Mouse (Mus musculus): ENCODE measurements around the gene Snx19. TPM values are rescaled to one million over a fixed set of nuclear protein-coding genes. Genes with fewer than 3 reads are reported as not detected.

The Snx19 gene
- polyA plus RNA-seq, 1 experiment from 2014 or later: 12.9 TPM

DNA sequence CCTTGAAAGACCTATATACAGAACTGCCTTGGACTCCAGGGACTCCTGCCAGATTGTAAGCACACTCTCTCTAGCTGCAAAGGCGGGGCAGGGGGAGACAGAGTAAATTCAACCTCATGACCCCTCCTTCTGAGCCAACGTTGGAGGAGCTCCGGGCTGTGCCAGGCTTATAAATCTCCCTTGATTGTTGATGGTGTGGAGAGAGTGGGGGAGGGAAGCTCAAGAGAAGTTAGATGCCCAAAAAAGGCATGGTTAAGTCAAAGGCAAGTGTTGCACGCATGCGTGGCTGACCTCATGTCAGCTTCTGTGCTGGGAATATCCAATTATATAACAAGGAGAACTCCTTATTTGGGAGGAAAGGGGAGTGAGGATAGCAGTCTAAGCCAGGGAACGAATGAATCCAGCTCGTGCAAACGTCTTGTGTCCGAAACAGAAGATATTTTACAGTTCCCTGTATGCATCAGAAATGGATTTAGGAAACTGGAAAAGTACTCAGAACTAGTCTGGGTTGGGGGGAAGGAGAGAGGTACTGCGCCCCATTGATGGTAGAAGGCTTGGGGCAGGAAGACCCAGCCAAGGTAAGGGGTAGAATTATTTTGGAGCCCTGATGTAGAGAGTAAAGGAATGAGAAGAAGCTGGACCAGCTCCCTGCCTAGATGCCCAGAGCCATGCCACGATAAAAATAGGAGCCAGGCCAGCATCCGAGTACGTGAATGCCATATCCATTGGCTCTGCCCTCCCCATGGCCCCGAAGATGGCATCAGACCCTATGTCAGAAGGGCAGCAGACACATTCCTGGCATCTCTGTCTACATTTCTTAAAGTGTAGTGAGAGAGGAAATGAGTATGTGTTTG lies 18.6 kb downstream of the Snx19 start:
- peaks cover 15% of the 10 kb centered on the region for H3K4me1 ChIP-seq (replicated peaks)
- peak overlapping the region; percentile 12; the same call in 1 of the 2 replicates for H3K4me2 ChIP-seq
- ATAC-seq (replicated peaks; ENCODE audit: insufficient number of reproducible peaks, insufficient read depth, low FRiP score, low read depth): peak; percentile 93
- H3K9ac ChIP-seq: no peak overlapping the region
- peak overlapping the region; percentile 92 for H3K27ac ChIP-seq
- peaks cover 43% of the 10 kb centered on the region for H3K36me3 ChIP-seq
- H3K27me3 ChIP-seq: no peaks in the 10 kb centered on the region
- 41% methylated on average over 14 of the region's 14 CpGs for WGBS
- H3K9me3 ChIP-seq (replicated peaks): no peaks in the 10 kb centered on the region
- H3K4me3 ChIP-seq: no peak overlapping the region

DNA sequence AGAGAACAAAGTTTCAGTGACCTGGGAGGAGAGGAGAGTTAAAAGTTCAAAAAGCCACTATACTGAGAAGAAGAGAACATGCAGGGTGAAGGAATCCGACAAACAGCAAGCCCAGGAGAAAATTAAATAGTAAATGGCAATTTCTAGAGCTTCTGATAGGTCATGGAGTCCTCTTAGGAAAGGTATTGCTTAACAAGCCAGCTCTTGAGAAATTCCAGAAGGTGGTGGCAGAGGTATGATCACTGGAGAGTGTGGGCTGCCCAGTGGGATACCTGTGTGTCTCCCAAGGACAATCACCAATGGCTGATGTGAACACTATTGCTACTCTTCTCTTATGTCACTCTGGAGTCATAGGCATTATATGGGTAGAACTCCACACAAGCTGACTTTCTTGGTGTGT lies 19.2 kb downstream of the Snx19 start:
- H3K9me3 ChIP-seq (replicated peaks): no peaks in the 10 kb centered on the region
- H3K36me3 ChIP-seq: peaks cover 42% of the 10 kb centered on the region
- H3K4me1 ChIP-seq (replicated peaks): peaks cover 15% of the 10 kb centered on the region
- peak overlapping the region; percentile 92 for H3K27ac ChIP-seq
- peak overlapping the region; percentile 12; the same call in 1 of the 2 replicates for H3K4me2 ChIP-seq
- no peak overlapping the region for H3K4me3 ChIP-seq
- no peak for ATAC-seq (replicated peaks; ENCODE audit: insufficient number of reproducible peaks, insufficient read depth, low FRiP score, low read depth)
- WGBS: 85% methylated on average over 1 of the region's 1 CpGs
- H3K9ac ChIP-seq: no peak overlapping the region
- no peaks in the 10 kb centered on the region for H3K27me3 ChIP-seq

DNA sequence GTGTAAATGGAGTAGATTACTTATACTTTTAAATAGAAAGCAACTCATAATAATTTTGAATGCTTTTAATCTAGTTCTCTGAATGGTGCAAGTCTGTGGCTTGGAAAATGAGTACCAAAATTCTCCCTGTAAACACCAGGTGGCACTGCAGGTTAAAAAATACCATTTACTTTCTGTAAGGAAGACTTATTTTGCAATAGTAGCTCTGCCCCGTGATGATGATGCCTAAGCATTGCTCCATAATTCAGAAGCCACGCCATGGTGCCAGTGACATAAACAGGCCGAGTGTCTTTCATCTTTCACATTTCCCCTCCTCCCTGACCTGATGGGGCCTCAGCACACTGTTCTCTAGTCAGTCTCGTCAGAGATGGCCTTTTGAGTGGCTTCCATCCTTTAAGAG lies 21.6 kb downstream of the Snx19 start:
- Histone ChIP-seq H3K27ac (no peak overlapping the region), H3K4me3 (no peak overlapping the region), H3K4me1 (replicated peaks) (peaks cover 15% of the 10 kb centered on the region), H3K4me2 (no peak overlapping the region), H3K36me3 (peaks cover 34% of the 10 kb centered on the region; the same call in 1 of the 2 replicates), H3K9me3 (replicated peaks) (no peaks in the 10 kb centered on the region), H3K27me3 (no peaks in the 10 kb centered on the region), H3K9ac (no peak overlapping the region)
- ATAC-seq (replicated peaks; ENCODE audit: insufficient number of reproducible peaks, insufficient read depth, low FRiP score, low read depth): no peak
- WGBS: 44% methylated on average over 4 of the region's 4 CpGs

DNA sequence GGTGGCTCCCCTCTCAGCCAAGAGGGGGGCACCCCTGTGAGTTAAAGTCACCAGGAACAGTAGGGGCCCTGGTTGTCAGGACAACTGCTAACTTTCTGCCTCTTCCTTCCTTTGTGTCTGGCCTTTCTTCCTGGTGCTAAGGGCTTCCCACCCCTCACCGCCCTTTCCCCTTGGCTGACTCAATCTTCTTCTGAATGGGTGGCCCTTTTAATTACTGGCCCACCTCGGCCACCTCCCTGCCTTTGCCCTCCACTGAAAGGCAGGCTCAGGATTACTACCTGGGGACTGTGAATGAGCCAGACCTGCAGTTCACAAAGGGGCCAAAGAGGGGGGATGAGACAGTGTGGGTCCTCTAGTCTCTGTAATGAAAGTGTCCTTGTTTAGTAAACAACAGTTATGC lies 23.0 kb downstream of the Snx19 start:
- no peaks in the 10 kb centered on the region for H3K27me3 ChIP-seq
- H3K4me1 ChIP-seq (replicated peaks): peaks cover 10% of the 10 kb centered on the region
- H3K9ac ChIP-seq: no peak overlapping the region
- H3K4me2 ChIP-seq: no peak overlapping the region
- peaks cover 30% of the 10 kb centered on the region; the same call in 1 of the 2 replicates for H3K36me3 ChIP-seq
- H3K9me3 ChIP-seq (replicated peaks): no peaks in the 10 kb centered on the region
- no peak overlapping the region for H3K4me3 ChIP-seq
- H3K27ac ChIP-seq: no peak overlapping the region
- 58% methylated on average over 2 of the region's 2 CpGs for WGBS
- ATAC-seq (replicated peaks; ENCODE audit: insufficient number of reproducible peaks, insufficient read depth, low FRiP score, low read depth): no peak

GRCm38 (mm10) chr9:30450834-30451233 lies 23.9 kb downstream of the Snx19 start:
- no peak for ATAC-seq (replicated peaks; ENCODE audit: insufficient number of reproducible peaks, insufficient read depth, low FRiP score, low read depth)
- no peaks in the 10 kb centered on the region for H3K9me3 ChIP-seq (replicated peaks)
- 76% methylated on average over 2 of the region's 2 CpGs for WGBS
- no peak overlapping the region for H3K27ac ChIP-seq
- H3K36me3 ChIP-seq: peaks cover 30% of the 10 kb centered on the region; the same call in 1 of the 2 replicates
- H3K4me3 ChIP-seq: no peak overlapping the region
- H3K27me3 ChIP-seq: no peaks in the 10 kb centered on the region
- H3K4me1 ChIP-seq (replicated peaks): peaks cover 1% of the 10 kb centered on the region
- no peak overlapping the region for H3K9ac ChIP-seq
- no peak overlapping the region for H3K4me2 ChIP-seq

- ATAC-seq (replicated peaks; ENCODE audit: insufficient number of reproducible peaks, insufficient read depth, low FRiP score, low read depth): no peak
- no peaks in the 10 kb centered on the region for H3K27me3 ChIP-seq
- peaks cover 23% of the 10 kb centered on the region; the same call in 1 of the 2 replicates for H3K36me3 ChIP-seq
- H3K27ac ChIP-seq: no peak overlapping the region
- H3K9ac ChIP-seq: no peak overlapping the region
- H3K4me2 ChIP-seq: no peak overlapping the region
- no peak overlapping the region for H3K4me3 ChIP-seq
- no peaks in the 10 kb centered on the region for H3K9me3 ChIP-seq (replicated peaks)
- peaks cover 3% of the 10 kb centered on the region; the same call in 1 of the 2 replicates for H3K4me1 ChIP-seq (replicated peaks)
- WGBS: 75% methylated on average over 2 of the region's 2 CpGs
Observed at GRCm38 (mm10) chr9:30454527-30454926, 27.6 kb downstream of the Snx19 start.

DNA sequence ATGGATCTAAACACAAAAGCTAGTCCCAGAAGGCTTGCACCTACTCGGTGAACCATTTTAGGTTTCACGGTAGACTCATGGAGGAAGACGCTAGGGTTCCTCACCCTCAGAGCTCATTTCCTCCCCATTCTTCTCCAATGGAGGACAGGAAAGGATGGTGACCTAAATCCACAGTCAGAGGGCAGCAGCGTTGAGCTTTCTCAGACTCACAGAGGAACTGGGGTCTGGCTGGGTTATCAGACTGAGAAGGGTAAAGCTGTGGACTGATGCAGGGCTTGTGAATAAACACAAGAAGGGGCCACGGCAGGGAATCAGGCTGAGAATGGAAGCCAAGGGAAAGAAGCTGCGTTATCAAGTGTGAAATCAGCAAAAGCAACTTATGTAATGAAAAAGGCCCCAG lies 29.3 kb downstream of the Snx19 start:
- H3K27me3 ChIP-seq: no peaks in the 10 kb centered on the region
- H3K4me1 ChIP-seq (replicated peaks): peaks cover 19% of the 10 kb centered on the region
- H3K4me2 ChIP-seq: no peak overlapping the region
- peaks cover 16% of the 10 kb centered on the region; the same call in 1 of the 2 replicates for H3K36me3 ChIP-seq
- H3K4me3 ChIP-seq: no peak overlapping the region
- WGBS: 61% methylated on average over 6 of the region's 6 CpGs
- 0 out of 2 replicates have a peak overlapping the region, but pooled peaks have one; percentile 3 for H3K27ac ChIP-seq
- no peak overlapping the region for H3K9ac ChIP-seq
- H3K9me3 ChIP-seq (replicated peaks): no peaks in the 10 kb centered on the region
- no peak; the same call in 1 of the 2 replicates for ATAC-seq (replicated peaks; ENCODE audit: insufficient number of reproducible peaks, insufficient read depth, low FRiP score, low read depth)

DNA sequence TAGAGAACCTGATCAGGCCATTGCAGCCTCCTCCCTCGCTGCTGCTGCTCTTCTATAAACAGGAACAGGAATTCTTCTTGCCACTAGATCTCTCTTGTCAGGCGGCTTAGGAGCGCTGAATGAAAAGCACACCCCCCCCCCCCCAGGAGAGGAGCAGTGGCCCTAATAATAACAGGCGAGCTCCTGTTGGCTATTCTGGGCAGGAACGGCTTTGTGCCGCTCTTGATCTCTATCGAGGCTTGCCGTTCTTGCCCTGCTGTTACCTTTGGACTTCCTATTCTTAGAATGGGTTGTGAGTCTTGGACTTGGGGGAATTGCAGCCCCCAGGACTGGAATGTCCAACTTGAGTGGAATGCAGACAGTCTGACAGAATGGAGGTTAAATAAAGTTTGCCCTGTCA lies 33.6 kb downstream of the Snx19 start:
- 25% methylated on average over 8 of the region's 8 CpGs for WGBS
- H3K9ac ChIP-seq: no peak overlapping the region
- no peaks in the 10 kb centered on the region for H3K27me3 ChIP-seq
- peak overlapping the region; percentile 31 for H3K4me2 ChIP-seq
- H3K4me3 ChIP-seq: no peak overlapping the region
- peaks cover 17% of the 10 kb centered on the region for H3K36me3 ChIP-seq
- peak overlapping the region; percentile 73 for H3K27ac ChIP-seq
- peaks cover 22% of the 10 kb centered on the region for H3K4me1 ChIP-seq (replicated peaks)
- peak; percentile 68 for ATAC-seq (replicated peaks; ENCODE audit: insufficient number of reproducible peaks, insufficient read depth, low FRiP score, low read depth)
- H3K9me3 ChIP-seq (replicated peaks): no peaks in the 10 kb centered on the region

DNA sequence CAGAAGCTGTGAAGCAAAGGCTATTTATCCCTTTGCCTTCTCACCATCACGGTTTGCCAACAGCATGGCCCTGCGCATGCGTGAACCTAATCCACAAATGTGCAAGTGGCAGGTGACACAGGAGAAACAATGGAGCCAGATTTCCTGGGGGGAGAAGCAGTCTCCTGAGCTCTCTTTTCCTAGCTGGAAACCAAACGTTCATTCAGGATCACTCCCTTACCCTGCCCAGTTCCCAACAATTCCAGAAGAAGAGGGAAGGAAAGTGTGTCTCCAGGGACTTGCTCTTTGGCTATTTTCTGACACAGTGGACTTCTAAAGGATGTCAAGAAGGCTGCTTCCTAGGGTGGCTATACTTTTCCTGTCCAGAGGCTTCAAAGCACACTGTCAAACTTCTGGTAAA lies 37.8 kb downstream of the Snx19 start:
- Histone ChIP-seq H3K4me1 (replicated peaks) (peaks cover 17% of the 10 kb centered on the region), H3K4me2 (no peak overlapping the region), H3K27ac (peak overlapping the region; percentile 23), H3K27me3 (no peaks in the 10 kb centered on the region), H3K9ac (no peak overlapping the region), H3K9me3 (replicated peaks) (no peaks in the 10 kb centered on the region), H3K36me3 (peaks cover 17% of the 10 kb centered on the region), H3K4me3 (no peak overlapping the region)
- ATAC-seq (replicated peaks; ENCODE audit: insufficient number of reproducible peaks, insufficient read depth, low FRiP score, low read depth): no peak
- 69% methylated on average over 4 of the region's 4 CpGs for WGBS

GRCm38 (mm10) chr9:30480043-30480442 lies 53.1 kb downstream of the Snx19 start:
- Histone ChIP-seq H3K4me1 (replicated peaks) (peaks cover 2% of the 10 kb centered on the region; the same call in 1 of the 2 replicates), H3K27me3 (no peaks in the 10 kb centered on the region), H3K9me3 (replicated peaks) (no peaks in the 10 kb centered on the region), H3K27ac (no peak overlapping the region), H3K4me3 (no peak overlapping the region), H3K36me3 (no peaks in the 10 kb centered on the region), H3K4me2 (no peak overlapping the region), H3K9ac (no peak overlapping the region)
- ATAC-seq (replicated peaks; ENCODE audit: insufficient number of reproducible peaks, insufficient read depth, low FRiP score, low read depth): no peak
- 62% methylated on average over 4 of the region's 4 CpGs for WGBS

DNA sequence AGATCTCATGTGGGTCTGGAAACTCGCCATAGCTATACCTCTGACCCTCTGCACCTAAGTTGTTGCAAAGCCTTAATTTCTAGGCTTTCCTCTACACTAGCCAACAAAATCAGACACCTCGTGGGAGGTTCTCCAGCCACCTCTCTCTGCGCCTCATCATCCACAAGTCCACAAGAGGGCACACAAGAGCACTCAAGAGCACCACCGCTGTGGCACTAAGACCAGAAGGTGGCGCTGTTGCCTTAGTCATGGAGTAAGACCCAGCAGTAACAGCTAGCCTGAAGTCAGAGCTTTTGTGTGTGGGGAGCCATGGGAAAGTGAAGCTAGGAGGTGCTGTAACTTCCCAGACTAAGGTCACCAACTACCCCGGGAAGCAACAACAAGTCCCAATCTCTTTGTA lies 53.6 kb downstream of the Snx19 start:
- no peak overlapping the region for H3K27ac ChIP-seq
- no peaks in the 10 kb centered on the region for H3K27me3 ChIP-seq
- H3K36me3 ChIP-seq: no peaks in the 10 kb centered on the region
- H3K4me3 ChIP-seq: no peak overlapping the region
- H3K4me2 ChIP-seq: no peak overlapping the region
- no peak overlapping the region for H3K9ac ChIP-seq
- peak; percentile 77 for ATAC-seq (replicated peaks; ENCODE audit: insufficient number of reproducible peaks, insufficient read depth, low FRiP score, low read depth)
- peaks cover 2% of the 10 kb centered on the region; the same call in 1 of the 2 replicates for H3K4me1 ChIP-seq (replicated peaks)
- WGBS: 1% methylated on average over 6 of the region's 6 CpGs
- no peaks in the 10 kb centered on the region for H3K9me3 ChIP-seq (replicated peaks)

Data from heart, embryonic 15.5 days (tissue).